In genomic region chr7:4813105-4813791, GRCm38 (mm10) we compare ENCODE assay signal across 8 mouse cellular contexts. TPM values are rescaled to one million over a fixed set of nuclear protein-coding genes. Genes with fewer than 3 reads are reported as not detected.
DNase-seq lines count a peak whose midpoint lies in the region; ATAC-seq and TF ChIP-seq lines count a peak whose summit lies in the region.

No protein-coding gene starts in this region.

- no peak for ATAC-seq in stomach, embryonic 14.5 days (ENCODE audit: insufficient number of reproducible peaks, insufficient read depth, low FRiP score, low read depth)

- no peaks in the 10 kb centered on the region for H3K27me3 ChIP-seq in cerebellum, adult 2 months (ENCODE audit: control insufficient read depth, insufficient read depth, low read length)
- no peaks in the 10 kb centered on the region for H3K27me3 ChIP-seq in limb, embryonic 10.5 days (ENCODE audit: low read depth, poor library complexity, severe bottlenecking)
- H3K27me3 ChIP-seq in stomach, embryonic 14.5 days (ENCODE audit: control insufficient read depth, insufficient read depth, low read length), result no peaks in the 10 kb centered on the region

- peak in 1 of 2 experiments; percentile 20 for DNase-seq in cerebellum, adult 2 months
- DNase-seq in cerebellum, adult 18-20 months, result no peak
- DNase-seq in spleen, adult 12 weeks (ENCODE audit: low spot score), result peak; percentile 21
- no peak for DNase-seq in spleen, postnatal 4 days (ENCODE audit: low spot score in 2 of 2)
- no peak for DNase-seq in limb, embryonic 10.5 days (ENCODE audit: low spot score)
- DNase-seq in gastrocnemius, adult 18-20 months (ENCODE audit: low spot score), result no peak
- no peak for DNase-seq in urinary bladder, postnatal 36 days (ENCODE audit: low spot score in 2 of 2)

- no peaks in the 10 kb centered on the region for H3K9me3 ChIP-seq in limb, embryonic 10.5 days (replicated peaks)
- H3K9me3 ChIP-seq in stomach, embryonic 14.5 days (ENCODE audit: control insufficient read depth, low read depth, low read length), result no peaks in the 10 kb centered on the region

- no peak for TF ChIP-seq POLR2A in cerebellum, adult 2 months (IDR thresholded peaks at IDR 0.05; ENCODE audit: borderline replicate concordance, insufficient read depth, low read length)

- H3K4me3 ChIP-seq in cerebellum, adult 2 months (replicated peaks; ENCODE audit: insufficient read depth, low read depth, low read length), result peak overlapping the region; percentile 75
- peak overlapping the region; percentile 99 for H3K4me3 ChIP-seq in limb, embryonic 10.5 days
- peak overlapping the region; percentile 99 for H3K4me3 ChIP-seq in stomach, embryonic 14.5 days (ENCODE audit: low read depth, low read length)

- H3K9ac ChIP-seq in stomach, embryonic 14.5 days (replicated peaks; ENCODE audit: low read depth, low read length), result peak overlapping the region; percentile 28; the same call in 1 of the 2 replicates

- H3K4me2 ChIP-seq in stomach, embryonic 14.5 days (replicated peaks; ENCODE audit: low read depth, low read length), result peak overlapping the region; percentile 62

- peaks cover 30% of the 10 kb centered on the region for H3K36me3 ChIP-seq in limb, embryonic 10.5 days
- H3K36me3 ChIP-seq in stomach, embryonic 14.5 days (ENCODE audit: control insufficient read depth, insufficient read depth, low read length), result peaks cover 22% of the 10 kb centered on the region

- TF ChIP-seq CTCF in cerebellum, adult 2 months (IDR thresholded peaks at IDR 0.05; ENCODE audit: borderline replicate concordance, insufficient read depth, low read depth, low read length), result no peak

- H3K27ac ChIP-seq in cerebellum, adult 2 months (ENCODE audit: insufficient read depth, low read length), result peak overlapping the region; percentile 76
- H3K27ac ChIP-seq in limb, embryonic 10.5 days, result peak overlapping the region; percentile 98
- H3K27ac ChIP-seq in stomach, embryonic 14.5 days (ENCODE audit: low read length), result peak overlapping the region; percentile 73; the same call in 1 of the 2 replicates

- no peaks in the 10 kb centered on the region for H3K4me1 ChIP-seq in cerebellum, adult 2 months (ENCODE audit: control insufficient read depth, insufficient read depth, low read length)
- H3K4me1 ChIP-seq in limb, embryonic 10.5 days, result peaks cover 32% of the 10 kb centered on the region
- H3K4me1 ChIP-seq in stomach, embryonic 14.5 days (ENCODE audit: control insufficient read depth, insufficient read depth, low read length), result peaks cover 11% of the 10 kb centered on the region; the same call in 1 of the 2 replicates

- WGBS in cerebellum, adult 2 months, result 23% methylated on average over 8 of the region's 8 CpGs
- WGBS in limb, embryonic 10.5 days, result 25% methylated on average over 8 of the region's 8 CpGs
- WGBS in stomach, embryonic 14.5 days, result 28% methylated on average over 8 of the region's 8 CpGs

RNA-seq across cellular contexts. Expression of gene Ube2s, which starts 0.9 kb away (rescaled TPM):
- polyA plus RNA-seq in cerebellum, adult 2 months (2012; rRNA removed), result 179 and 211 TPM in 2 replicates
- polyA plus RNA-seq in limb, embryonic 10.5 days (2016; fragmentation: Nextera tagmentation; extraction: Ambion mirVana), result 500 and 550 TPM in 2 replicates
- polyA plus RNA-seq in stomach, embryonic 14.5 days (2014; fragmentation: Nextera tagmentation; extraction: Ambion mirVana), result 318 and 349 TPM in 2 replicates
- total RNA-seq in gastrocnemius, adult 18-20 months (2021), result 10 to 100 TPM; 84.1 to 86.9 TPM

RNA-seq across cellular contexts. Expression of gene Rpl28, which starts 20.6 kb away (rescaled TPM):
- 268 and 296 TPM in 2 replicates for polyA plus RNA-seq in cerebellum, adult 2 months (2012; rRNA removed)
- 396 and 427 TPM in 2 replicates for polyA plus RNA-seq in limb, embryonic 10.5 days (2016; fragmentation: Nextera tagmentation; extraction: Ambion mirVana)
- polyA plus RNA-seq in stomach, embryonic 14.5 days (2014; fragmentation: Nextera tagmentation; extraction: Ambion mirVana), result 301 and 312 TPM in 2 replicates
- 100 to 1,000 TPM; 582 to 601 TPM for total RNA-seq in gastrocnemius, adult 18-20 months (2021)

RNA-seq across cellular contexts. Expression of gene Tmem238, which starts 23.8 kb away (rescaled TPM):
- 13.2 and 15.6 TPM in 2 replicates for polyA plus RNA-seq in cerebellum, adult 2 months (2012; rRNA removed)
- 4.8 and 5.8 TPM in 2 replicates for polyA plus RNA-seq in limb, embryonic 10.5 days (2016; fragmentation: Nextera tagmentation; extraction: Ambion mirVana)
- polyA plus RNA-seq in stomach, embryonic 14.5 days (2014; fragmentation: Nextera tagmentation; extraction: Ambion mirVana), result 8.7 and 10.6 TPM in 2 replicates
- 10 to 100 TPM in 1 of 2 experiments, 1 to 10 TPM in 1; 7.1 to 10.0 TPM for total RNA-seq in gastrocnemius, adult 18-20 months (2021)

RNA-seq across cellular contexts. Expression of gene Tmem190, which starts 30.5 kb away (rescaled TPM):
- not detected in 2 replicates for polyA plus RNA-seq in cerebellum, adult 2 months (2012; rRNA removed)
- polyA plus RNA-seq in limb, embryonic 10.5 days (2016; fragmentation: Nextera tagmentation; extraction: Ambion mirVana), result not detected in 2 replicates
- 0.55 TPM in 1 of 2 replicates, not detected in the other for polyA plus RNA-seq in stomach, embryonic 14.5 days (2014; fragmentation: Nextera tagmentation; extraction: Ambion mirVana)
- total RNA-seq in gastrocnemius, adult 18-20 months (2021), result not detected

RNA-seq across cellular contexts. Expression of gene Il11, which starts 30.6 kb away (rescaled TPM):
- 1.2 TPM in 2 replicates for polyA plus RNA-seq in cerebellum, adult 2 months (2012; rRNA removed)
- 0.09 TPM in 1 of 2 replicates, not detected in the other for polyA plus RNA-seq in limb, embryonic 10.5 days (2016; fragmentation: Nextera tagmentation; extraction: Ambion mirVana)
- 0.17 and 0.27 TPM in 2 replicates for polyA plus RNA-seq in stomach, embryonic 14.5 days (2014; fragmentation: Nextera tagmentation; extraction: Ambion mirVana)
- total RNA-seq in gastrocnemius, adult 18-20 months (2021), result under 1 TPM in 1 of 2 experiments, not detected in 1; 0.14 TPM
